Mouse (Mus musculus): ENCODE measurements around the gene Ptbp1. TPM values are rescaled to one million over a fixed set of nuclear protein-coding genes. Genes with fewer than 3 reads are reported as not detected.
A peak's percentile ranks its signal among the peaks of the same experiment; 100 is the strongest.

The Ptbp1 gene
- 55.4 and 59.1 TPM in 2 replicates for polyA plus RNA-seq (2015; fragmentation: Nextera tagmentation; extraction: Ambion mirVana)

DNA sequence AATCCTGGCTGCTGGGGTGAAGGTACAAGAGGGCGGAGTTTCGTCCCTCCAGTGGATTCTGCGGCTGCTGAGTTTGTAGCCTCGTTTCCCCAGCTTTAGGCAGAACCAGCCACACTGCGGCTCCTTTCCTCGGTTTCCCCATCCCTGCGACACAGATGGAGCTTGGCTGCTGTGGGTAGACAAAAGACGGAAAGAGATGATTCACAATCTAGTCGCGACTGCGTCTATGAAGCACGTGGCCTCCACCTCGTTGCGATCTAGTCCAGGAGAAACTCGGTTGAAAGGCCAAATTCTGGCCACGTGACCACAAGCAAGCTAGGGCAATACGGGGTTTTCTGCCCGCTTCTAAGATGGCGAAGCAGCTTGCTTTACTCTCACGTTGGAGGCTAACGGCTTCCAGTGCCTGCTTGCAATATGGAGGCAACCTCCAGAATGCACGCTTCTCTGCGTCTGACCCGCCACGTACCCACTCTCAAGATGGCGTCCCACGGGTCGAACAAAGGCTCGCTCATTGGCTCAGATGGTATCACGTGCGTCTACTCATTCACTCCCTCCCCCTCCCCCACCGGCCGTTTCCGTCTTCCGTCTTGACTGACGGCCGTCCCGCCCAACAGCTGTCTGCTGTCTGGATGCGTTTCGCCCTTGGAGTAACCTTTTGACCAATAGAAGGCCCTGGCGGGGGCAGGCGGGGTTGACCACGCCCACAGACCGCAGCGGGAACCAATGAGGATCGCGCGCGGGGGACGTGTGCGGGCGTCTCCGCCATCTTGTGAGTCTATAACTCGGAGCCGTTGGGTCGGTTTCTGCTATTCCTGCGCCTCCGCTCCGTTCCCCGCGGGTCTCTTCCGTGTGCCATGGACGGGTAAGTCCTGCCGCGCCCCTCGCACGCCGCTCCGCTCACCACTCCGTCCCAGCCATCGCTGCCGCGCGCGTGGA lies at the start of gene Ptbp1:
Gene Ptbp1, plus strand, starts transcription at position 568 of the 936 bp plus-strand sequence.
- TF ChIP-seq EP300 (IDR thresholded peaks at IDR 0.05; ENCODE audit: low read depth) (peak; percentile 17; the same call in 1 of the 2 replicates), CTCF (IDR thresholded peaks at IDR 0.05; ENCODE audit: low read depth) (no peak)
- Histone ChIP-seq H3K27me3 (ENCODE audit: insufficient read depth, low read length) (no peaks in the 10 kb centered on the region), H3K4me2 (ENCODE audit: low read depth, low read length) (peak within 1 kb of the TSS; percentile 98), H3K27ac (ENCODE audit: low read depth) (peak within 1 kb of the TSS; percentile 100), H3K36me3 (replicated peaks; ENCODE audit: insufficient read depth, low read length) (peaks cover 25% of the 10 kb centered on the region), H3K9ac (replicated peaks) (peak within 1 kb of the TSS; percentile 98), H3K9me3 (ENCODE audit: low read length) (no peaks in the 10 kb centered on the region), H3K4me1 (ENCODE audit: insufficient read depth) (peaks cover 51% of the 10 kb centered on the region), H3K4me3 (ENCODE audit: low read depth, low read length) (peak within 1 kb of the TSS; percentile 81)
- ATAC-seq (peak; percentile 89), DNase-seq (peak; percentile 100)
- WGBS (ENCODE audit: insufficient replicate concordance): under 1% methylated on average over 75 of the region's 75 CpGs

DNA sequence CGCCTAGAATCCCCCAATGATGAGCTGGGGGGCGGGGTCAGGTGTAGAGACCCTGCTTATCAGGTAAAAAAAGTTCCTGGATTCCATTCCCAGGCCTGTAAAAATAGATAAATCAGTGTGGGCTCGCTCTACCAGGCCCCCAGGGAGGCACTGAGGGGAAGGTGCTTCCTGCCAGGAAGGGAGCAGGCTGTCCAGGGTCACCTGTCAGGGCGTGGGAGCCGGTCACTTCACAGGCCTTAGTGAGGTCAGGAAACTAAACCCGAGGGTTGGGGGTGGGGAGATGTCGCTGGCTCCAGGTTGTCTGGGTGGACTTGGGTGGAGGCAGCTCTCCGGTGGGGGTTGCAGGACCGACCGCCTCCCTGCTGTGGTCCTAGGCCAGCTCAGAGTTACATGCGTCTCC lies 48.6 kb upstream of the Ptbp1 start:
- no peaks in the 10 kb centered on the region for H3K9me3 ChIP-seq (ENCODE audit: low read length)
- no peaks in the 10 kb centered on the region for H3K27me3 ChIP-seq (ENCODE audit: insufficient read depth, low read length)
- no peak overlapping the region for H3K4me2 ChIP-seq (ENCODE audit: low read depth, low read length)
- H3K36me3 ChIP-seq (replicated peaks; ENCODE audit: insufficient read depth, low read length): no peaks in the 10 kb centered on the region
- 41% methylated on average over 11 of the region's 11 CpGs for whole genome bisulfite sequencing (ENCODE audit: insufficient replicate concordance)
- H3K4me1 ChIP-seq (ENCODE audit: insufficient read depth): peaks cover 27% of the 10 kb centered on the region
- DNase-seq (no peak), ATAC-seq (no peak)
- TF ChIP-seq CTCF (IDR thresholded peaks at IDR 0.05; ENCODE audit: low read depth) (no peak), EP300 (IDR thresholded peaks at IDR 0.05; ENCODE audit: low read depth) (no peak)
- peak overlapping the region; percentile 21; the same call in 1 of the 2 replicates for H3K9ac ChIP-seq (replicated peaks)
- no peak overlapping the region for H3K4me3 ChIP-seq (ENCODE audit: low read depth, low read length)
- H3K27ac ChIP-seq (ENCODE audit: low read depth): no peak overlapping the region

DNA sequence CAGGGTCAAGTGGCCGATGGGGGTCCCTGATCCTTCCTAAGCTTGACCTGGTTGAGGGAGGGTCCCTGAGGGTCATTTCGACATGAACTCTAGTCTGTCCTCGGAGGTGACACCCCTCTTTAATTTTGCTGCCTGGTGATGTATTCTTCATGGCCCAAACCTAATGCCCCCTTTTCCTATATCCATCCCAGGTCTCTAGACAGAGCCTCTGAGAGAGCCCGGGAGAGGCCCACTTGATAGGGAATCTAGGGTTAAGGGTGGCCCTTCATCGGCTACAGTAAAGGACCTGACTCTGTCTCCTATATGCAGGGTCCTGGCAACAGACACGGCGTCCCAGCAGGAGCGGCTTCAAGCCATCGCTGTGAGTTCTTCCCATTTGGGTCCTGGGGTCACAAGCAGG lies 47.9 kb upstream of the Ptbp1 start:
- WGBS (ENCODE audit: insufficient replicate concordance): 74% methylated on average over 9 of the region's 9 CpGs
- ATAC-seq: no peak

DNA sequence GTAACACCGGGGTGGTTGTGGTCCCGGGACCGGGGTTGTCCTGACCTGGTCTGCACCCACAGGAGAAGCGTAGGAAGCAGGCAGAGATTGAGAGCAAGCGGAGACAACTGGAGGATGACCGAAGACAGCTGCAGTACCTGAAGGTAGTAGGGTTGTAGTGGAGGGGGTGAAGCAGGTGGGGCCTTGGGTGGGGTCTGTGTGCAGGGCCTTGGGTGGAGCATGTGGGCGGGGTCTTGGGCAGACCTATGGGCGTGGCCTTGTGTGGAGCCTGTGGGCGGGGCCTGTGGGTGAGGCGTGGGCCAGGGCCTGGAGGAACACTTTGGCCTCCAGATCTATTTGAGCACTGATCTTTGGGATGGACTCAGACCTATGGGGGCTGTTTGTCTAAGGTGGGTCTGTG lies 47.3 kb upstream of the Ptbp1 start:
- Histone ChIP-seq H3K9ac (replicated peaks) (no peak overlapping the region), H3K4me1 (ENCODE audit: insufficient read depth) (peaks cover 24% of the 10 kb centered on the region), H3K4me2 (ENCODE audit: low read depth, low read length) (no peak overlapping the region), H3K4me3 (ENCODE audit: low read depth, low read length) (no peak overlapping the region), H3K27me3 (ENCODE audit: insufficient read depth, low read length) (no peaks in the 10 kb centered on the region), H3K27ac (ENCODE audit: low read depth) (no peak overlapping the region), H3K9me3 (ENCODE audit: low read length) (no peaks in the 10 kb centered on the region), H3K36me3 (replicated peaks; ENCODE audit: insufficient read depth, low read length) (no peaks in the 10 kb centered on the region)
- TF ChIP-seq CTCF (IDR thresholded peaks at IDR 0.05; ENCODE audit: low read depth) (no peak), EP300 (IDR thresholded peaks at IDR 0.05; ENCODE audit: low read depth) (no peak)
- ATAC-seq (no peak), DNase-seq (peak; percentile 56)
- WGBS (ENCODE audit: insufficient replicate concordance): 70% methylated on average over 10 of the region's 10 CpGs

More for the DNA sequence above, 47.9 kb upstream of the Ptbp1 start:
- Histone ChIP-seq H3K36me3 (replicated peaks; ENCODE audit: insufficient read depth, low read length) (no peaks in the 10 kb centered on the region), H3K4me3 (ENCODE audit: low read depth, low read length) (no peak overlapping the region), H3K9me3 (ENCODE audit: low read length) (no peaks in the 10 kb centered on the region), H3K4me2 (ENCODE audit: low read depth, low read length) (no peak overlapping the region), H3K9ac (replicated peaks) (no peak overlapping the region), H3K4me1 (ENCODE audit: insufficient read depth) (peaks cover 27% of the 10 kb centered on the region), H3K27ac (ENCODE audit: low read depth) (no peak overlapping the region), H3K27me3 (ENCODE audit: insufficient read depth, low read length) (no peaks in the 10 kb centered on the region)
- DNase-seq: no peak
- TF ChIP-seq EP300 (IDR thresholded peaks at IDR 0.05; ENCODE audit: low read depth): no peak
- TF ChIP-seq CTCF (IDR thresholded peaks at IDR 0.05; ENCODE audit: low read depth): no peak

DNA sequence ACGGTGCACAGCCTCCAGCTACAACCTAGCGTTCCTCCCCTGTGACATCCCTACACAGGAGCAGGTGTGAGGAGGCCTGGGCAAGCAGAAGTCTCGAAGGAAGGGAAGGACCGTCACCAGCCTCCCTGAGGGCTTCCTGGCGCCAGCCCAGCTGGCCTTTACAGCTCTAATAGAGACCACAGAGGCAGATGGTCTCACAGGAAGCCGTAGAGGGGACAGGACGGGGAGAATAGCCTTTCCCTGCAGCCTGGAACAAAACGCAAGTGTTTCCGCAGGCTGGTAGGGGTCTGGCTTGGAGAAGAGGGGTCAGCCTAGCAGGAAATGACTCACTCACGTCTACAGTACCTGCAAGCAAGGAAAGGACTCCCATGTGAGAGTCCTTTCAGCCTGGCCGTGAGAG lies 46.4 kb upstream of the Ptbp1 start:
- Histone ChIP-seq H3K27me3 (ENCODE audit: insufficient read depth, low read length) (no peaks in the 10 kb centered on the region), H3K9me3 (ENCODE audit: low read length) (no peaks in the 10 kb centered on the region), H3K27ac (ENCODE audit: low read depth) (no peak overlapping the region), H3K4me3 (ENCODE audit: low read depth, low read length) (no peak overlapping the region), H3K4me2 (ENCODE audit: low read depth, low read length) (no peak overlapping the region), H3K9ac (replicated peaks) (no peak overlapping the region), H3K36me3 (replicated peaks; ENCODE audit: insufficient read depth, low read length) (no peaks in the 10 kb centered on the region), H3K4me1 (ENCODE audit: insufficient read depth) (peaks cover 16% of the 10 kb centered on the region)
- whole genome bisulfite sequencing (ENCODE audit: insufficient replicate concordance): 56% methylated on average over 11 of the region's 11 CpGs
- TF ChIP-seq CTCF (IDR thresholded peaks at IDR 0.05; ENCODE audit: low read depth) (no peak), EP300 (IDR thresholded peaks at IDR 0.05; ENCODE audit: low read depth) (no peak)
- ATAC-seq: 0 out of 2 replicates have a peak, but pooled peaks have one; percentile 7
- no peak for DNase-seq

DNA sequence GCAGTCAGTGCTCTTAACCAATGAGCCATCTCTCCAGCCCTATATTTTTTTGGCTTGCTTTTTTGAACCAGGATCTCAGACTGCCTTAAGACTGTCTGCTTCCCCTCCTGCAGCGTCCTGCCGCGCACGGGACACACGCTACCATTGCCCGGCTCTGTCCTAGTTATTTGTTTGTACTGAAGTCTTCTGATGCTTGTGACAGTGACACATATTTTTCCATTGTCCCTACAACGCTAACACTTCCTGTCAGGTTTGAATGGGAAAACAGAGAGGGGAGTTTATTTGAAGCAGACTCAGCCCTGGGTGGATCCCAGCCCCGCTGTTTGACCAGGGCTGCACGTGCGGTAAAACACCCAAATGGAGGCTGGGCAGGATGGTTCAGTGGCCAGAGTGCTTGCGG lies 45.5 kb upstream of the Ptbp1 start:
- Histone ChIP-seq H3K4me2 (ENCODE audit: low read depth, low read length) (no peak overlapping the region), H3K9me3 (ENCODE audit: low read length) (no peaks in the 10 kb centered on the region), H3K9ac (replicated peaks) (no peak overlapping the region), H3K27me3 (ENCODE audit: insufficient read depth, low read length) (no peaks in the 10 kb centered on the region), H3K4me3 (ENCODE audit: low read depth, low read length) (no peak overlapping the region), H3K36me3 (replicated peaks; ENCODE audit: insufficient read depth, low read length) (no peaks in the 10 kb centered on the region), H3K27ac (ENCODE audit: low read depth) (no peak overlapping the region), H3K4me1 (ENCODE audit: insufficient read depth) (0 out of 2 replicates have a peak, but pooled peaks cover 12% of the 10 kb centered on the region)
- 83% methylated on average over 11 of the region's 11 CpGs for WGBS (ENCODE audit: insufficient replicate concordance)
- TF ChIP-seq EP300 (IDR thresholded peaks at IDR 0.05; ENCODE audit: low read depth) (no peak), CTCF (IDR thresholded peaks at IDR 0.05; ENCODE audit: low read depth) (no peak)
- DNase-seq (no peak), ATAC-seq (no peak)
